Mouse (Mus musculus) midbrain, embryonic 12.5 days (tissue): ENCODE measurements around the gene Unc5a. TPM values are rescaled to one million over a fixed set of nuclear protein-coding genes. Genes with fewer than 3 reads are reported as not detected.

ENCODE experiments used
- ATAC-seq: fragments of 200-750 bp; cut with Nextera tagmentation; 2 replicates; pipeline ENCODE4 v1.8.0; 2017; ENCODE audit warnings: low read depth, moderate TSS enrichment, moderate library complexity; ENCODE audit not compliant: low FRiP score
- H3K27ac ChIP-seq: fragments of 300-500 bp; sonication (generic); replicated peaks from 2 replicates; pipeline ENCODE4 v1.5.1; 2016; ENCODE audit warnings: mild to moderate bottlenecking
- H3K27me3 ChIP-seq: fragments of 300-500 bp; sonication (generic); 2 replicates; pipeline ENCODE4 v1.6.1; 2016; ENCODE audit warnings: mild to moderate bottlenecking
- H3K36me3 ChIP-seq: fragments of 300-500 bp; sonication (generic); 2 replicates; pipeline ENCODE4 v1.6.1; 2016
- H3K4me1 ChIP-seq: fragments of 300-500 bp; sonication (generic); 2 replicates; pipeline ENCODE4 v1.6.1; 2016
- H3K4me2 ChIP-seq: fragments of 300-500 bp; sonication (generic); replicated peaks from 2 replicates; pipeline ENCODE4 v1.6.1; 2016; ENCODE audit warnings: mild to moderate bottlenecking, moderate library complexity
- H3K4me3 ChIP-seq: fragments of 300-500 bp; sonication (generic); 2 replicates; pipeline ENCODE4 v1.5.1; 2016; ENCODE audit warnings: mild to moderate bottlenecking
- H3K9ac ChIP-seq: fragments of 300-500 bp; sonication (generic); replicated peaks from 2 replicates; pipeline ENCODE4 v1.6.1; 2016; ENCODE audit warnings: mild to moderate bottlenecking, moderate library complexity
- H3K9me3 ChIP-seq: fragments of 300-500 bp; sonication (generic); 2 replicates; pipeline ENCODE4 v1.6.1; 2016; ENCODE audit warnings: mild to moderate bottlenecking
- WGBS: fragments of 180-500 bp; shearing (Covaris S2); methylation state at CpG from one replicate; pipeline ENCODE4 v1.1.7; 2016; 5-methylcytosine and 5-hydroxymethylcytosine counted together
- polyA plus RNA-seq: library from polyadenylated mRNA; unstranded; fragments of >200 nt; fragmentation: Nextera tagmentation; extraction: Ambion mirVana; gene quantifications from 2 replicates; pipeline ENCODE4 v1.2.1, GENCODE M21; 2016

The Unc5a gene
- polyA plus RNA-seq, 1 experiment from 2014 or later = 2.6 TPM

DNA sequence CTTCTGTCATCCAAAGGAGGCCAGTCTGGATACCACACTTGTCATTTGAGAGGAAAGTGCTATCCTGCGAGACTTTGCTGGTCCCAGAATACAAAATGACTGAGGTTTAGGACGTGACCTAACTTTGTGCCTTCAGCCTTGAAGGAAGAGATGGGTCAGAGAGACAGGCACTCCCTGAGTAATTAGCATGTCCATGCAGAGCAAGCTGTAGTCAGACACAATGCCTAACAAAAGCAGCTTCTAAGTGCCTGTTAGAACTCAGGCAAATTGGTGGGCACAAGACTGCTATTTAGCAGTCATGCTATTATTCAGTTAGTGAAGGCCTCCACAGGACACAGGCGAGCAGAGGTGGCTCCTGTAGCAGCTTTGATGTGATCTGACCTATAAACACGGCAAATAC is 73.0 kb downstream of the Unc5a start:
- Histone ChIP-seq H3K4me1 (peaks cover 4% of the 10 kb centered on the region; the same call in 1 of the 2 replicates), H3K9ac (no peak overlapping the region)
- 59% methylated on average over 4 of the region's 4 CpGs for WGBS

GRCm38 (mm10) chr13:55022715-55023114 is 73.5 kb downstream of the Unc5a start:
- Histone ChIP-seq H3K4me3 (no peak overlapping the region), H3K27ac (no peak overlapping the region), H3K9ac (no peak overlapping the region), H3K9me3 (no peaks in the 10 kb centered on the region), H3K4me1 (peaks cover 4% of the 10 kb centered on the region; the same call in 1 of the 2 replicates), H3K27me3 (0 out of 2 replicates have a peak, but pooled peaks cover 5% of the 10 kb centered on the region), H3K4me2 (no peak overlapping the region), H3K36me3 (peaks cover 7% of the 10 kb centered on the region; the same call in 1 of the 2 replicates)
- 80% methylated on average over 9 of the region's 9 CpGs for WGBS
- no peak for ATAC-seq

More for the DNA sequence above, 73.0 kb downstream of the Unc5a start:
- no peak for ATAC-seq
- H3K4me3 ChIP-seq = no peak overlapping the region
- H3K9me3 ChIP-seq = no peaks in the 10 kb centered on the region
- H3K4me2 ChIP-seq = no peak overlapping the region
- H3K36me3 ChIP-seq = peaks cover 5% of the 10 kb centered on the region; the same call in 1 of the 2 replicates
- 0 out of 2 replicates have a peak, but pooled peaks cover 5% of the 10 kb centered on the region for H3K27me3 ChIP-seq
- no peak overlapping the region for H3K27ac ChIP-seq

DNA sequence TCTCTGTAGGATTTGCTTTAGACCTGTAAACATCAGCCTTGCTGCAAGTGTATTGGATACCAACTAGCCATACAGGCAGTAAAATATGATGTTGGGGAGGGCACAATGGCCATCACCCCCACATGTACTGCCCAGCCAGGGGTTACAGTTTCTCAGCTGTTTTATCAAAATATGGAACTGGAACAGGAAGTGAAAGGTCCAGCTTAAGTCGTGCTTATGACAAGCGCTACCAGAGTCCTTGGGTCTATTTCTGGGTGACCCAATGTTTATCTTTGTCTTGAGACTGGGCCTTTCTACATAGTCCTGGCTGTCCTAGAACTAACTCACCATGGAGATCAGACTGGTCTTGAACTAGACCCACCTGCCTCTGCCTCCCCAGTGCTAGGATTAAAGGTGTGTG is 75.0 kb downstream of the Unc5a start:
- H3K36me3 ChIP-seq = peaks cover 14% of the 10 kb centered on the region
- peaks cover 4% of the 10 kb centered on the region; the same call in 1 of the 2 replicates for H3K4me1 ChIP-seq
- no peak overlapping the region for H3K27ac ChIP-seq
- no peak overlapping the region for H3K4me3 ChIP-seq
- no peaks in the 10 kb centered on the region for H3K9me3 ChIP-seq
- WGBS = 95% methylated on average over 2 of the region's 2 CpGs
- ATAC-seq = no peak
- no peak overlapping the region for H3K4me2 ChIP-seq
- 0 out of 2 replicates have a peak, but pooled peaks cover 5% of the 10 kb centered on the region for H3K27me3 ChIP-seq
- H3K9ac ChIP-seq = no peak overlapping the region

GRCm38 (mm10) chr13:55040016-55040415 is 90.8 kb downstream of the Unc5a start:
- Histone ChIP-seq H3K9ac (no peak overlapping the region), H3K4me1 (no peaks in the 10 kb centered on the region), H3K27me3 (no peaks in the 10 kb centered on the region), H3K36me3 (peaks cover 15% of the 10 kb centered on the region), H3K4me2 (no peak overlapping the region), H3K9me3 (no peaks in the 10 kb centered on the region), H3K27ac (no peak overlapping the region), H3K4me3 (no peak overlapping the region)
- ATAC-seq = no peak
- WGBS = 93% methylated on average over 2 of the region's 2 CpGs

GRCm38 (mm10) chr13:55047706-55048105 is 98.5 kb downstream of the Unc5a start:
- Histone ChIP-seq H3K27me3 (no peaks in the 10 kb centered on the region), H3K4me3 (no peak overlapping the region), H3K9ac (no peak overlapping the region), H3K4me2 (no peak overlapping the region), H3K27ac (no peak overlapping the region), H3K36me3 (peaks cover 11% of the 10 kb centered on the region), H3K9me3 (no peaks in the 10 kb centered on the region), H3K4me1 (0 out of 2 replicates have a peak, but pooled peaks cover 5% of the 10 kb centered on the region)
- ATAC-seq = no peak
- WGBS = 64% methylated on average over 3 of the region's 3 CpGs

Other genes with a start within 250 kb of the Unc5a start
- gene Cdhr2, start 247.9 kb upstream of the Unc5a start, polyA plus RNA-seq = 0.04 and 0.10 TPM in 2 replicates
- gene Gprin1, start 199.5 kb upstream of the Unc5a start, polyA plus RNA-seq = 12.6 and 16.7 TPM in 2 replicates
- 1.4 and 2.2 TPM in 2 replicates for gene Sncb, start 182.8 kb upstream of the Unc5a start, polyA plus RNA-seq
- not detected in 2 replicates for gene Eif4e1b, start 165.4 kb upstream of the Unc5a start, polyA plus RNA-seq
- gene Tspan17, start 160.0 kb upstream of the Unc5a start, polyA plus RNA-seq = 25.7 and 28.2 TPM in 2 replicates
- gene Hk3, start 72.0 kb downstream of the Unc5a start, polyA plus RNA-seq = 0.75 and 1.3 TPM in 2 replicates
- gene Uimc1, start 150.9 kb downstream of the Unc5a start, polyA plus RNA-seq = 21.7 and 23.5 TPM in 2 replicates
- 24.1 and 27.4 TPM in 2 replicates for gene Zfp346, start 155.9 kb downstream of the Unc5a start, polyA plus RNA-seq
- not detected in 2 replicates for gene Gm17617, start 184.1 kb downstream of the Unc5a start, polyA plus RNA-seq
- gene Fgfr4, start 203.2 kb downstream of the Unc5a start, polyA plus RNA-seq = 0.37 and 0.70 TPM in 2 replicates